Mouse (Mus musculus): ENCODE measurements around the gene Calhm3. TPM values are rescaled to one million over a fixed set of nuclear protein-coding genes. Genes with fewer than 3 reads are reported as not detected.

The Calhm3 gene
- polyA plus RNA-seq (2014; fragmentation: Nextera tagmentation; extraction: Ambion mirVana) = 0.33 TPM in 1 of 2 replicates, not detected in the other

GRCm38 (mm10) chr19:47157664-47158063, at the start of gene Calhm3:
Calhm3 (minus strand) TSS chr19:47157764.
- H3K4me1 ChIP-seq (ENCODE audit: control insufficient read depth, insufficient read depth, low read length) = no peaks in the 10 kb centered on the region
- no peak within 1 kb of the TSS for H3K4me2 ChIP-seq (ENCODE audit: low read depth, low read length)

GRCm38 (mm10) chr19:47206126-47206525, 48.6 kb upstream of the Calhm3 start:
- WGBS = 93% methylated on average over 1 of the region's 1 CpGs
- H3K27me3 ChIP-seq (ENCODE audit: control insufficient read depth, insufficient read depth, low read length) = no peaks in the 10 kb centered on the region
- no peak overlapping the region for H3K27ac ChIP-seq (ENCODE audit: low read depth, low read length)
- H3K4me3 ChIP-seq (ENCODE audit: low read depth, low read length) = no peak overlapping the region
- ATAC-seq (ENCODE audit: low read depth) = no peak
- H3K4me2 ChIP-seq (ENCODE audit: low read depth, low read length) = no peak overlapping the region
- no peaks in the 10 kb centered on the region for H3K9me3 ChIP-seq (ENCODE audit: control insufficient read depth, low read length)
- no peak overlapping the region for H3K9ac ChIP-seq (replicated peaks; ENCODE audit: low read depth, low read length)
- H3K4me1 ChIP-seq (ENCODE audit: control insufficient read depth, insufficient read depth, low read length) = no peaks in the 10 kb centered on the region
- no peaks in the 10 kb centered on the region for H3K36me3 ChIP-seq (ENCODE audit: control insufficient read depth, insufficient read depth, low read length)

More at GRCm38 (mm10) chr19:47157664-47158063, at the start of gene Calhm3:
- 81% methylated on average over 11 of the region's 11 CpGs for WGBS
- Histone ChIP-seq H3K9me3 (ENCODE audit: control insufficient read depth, low read length) (no peaks in the 10 kb centered on the region), H3K27ac (ENCODE audit: low read depth, low read length) (no peak within 1 kb of the TSS), H3K27me3 (ENCODE audit: control insufficient read depth, insufficient read depth, low read length) (no peaks in the 10 kb centered on the region), H3K4me3 (ENCODE audit: low read depth, low read length) (no peak within 1 kb of the TSS), H3K9ac (replicated peaks; ENCODE audit: low read depth, low read length) (no peak within 1 kb of the TSS), H3K36me3 (ENCODE audit: control insufficient read depth, insufficient read depth, low read length) (no peaks in the 10 kb centered on the region)
- ATAC-seq (ENCODE audit: low read depth) = no peak

GRCm38 (mm10) chr19:47204653-47205052, 47.1 kb upstream of the Calhm3 start:
- no peaks in the 10 kb centered on the region for H3K4me1 ChIP-seq (ENCODE audit: control insufficient read depth, insufficient read depth, low read length)
- no peak overlapping the region for H3K9ac ChIP-seq (replicated peaks; ENCODE audit: low read depth, low read length)
- 95% methylated on average over 6 of the region's 6 CpGs for WGBS
- no peak for ATAC-seq (ENCODE audit: low read depth)
- H3K4me2 ChIP-seq (ENCODE audit: low read depth, low read length) = no peak overlapping the region
- no peaks in the 10 kb centered on the region for H3K9me3 ChIP-seq (ENCODE audit: control insufficient read depth, low read length)
- H3K36me3 ChIP-seq (ENCODE audit: control insufficient read depth, insufficient read depth, low read length) = no peaks in the 10 kb centered on the region
- no peaks in the 10 kb centered on the region for H3K27me3 ChIP-seq (ENCODE audit: control insufficient read depth, insufficient read depth, low read length)
- H3K27ac ChIP-seq (ENCODE audit: low read depth, low read length) = no peak overlapping the region
- no peak overlapping the region for H3K4me3 ChIP-seq (ENCODE audit: low read depth, low read length)

DNA sequence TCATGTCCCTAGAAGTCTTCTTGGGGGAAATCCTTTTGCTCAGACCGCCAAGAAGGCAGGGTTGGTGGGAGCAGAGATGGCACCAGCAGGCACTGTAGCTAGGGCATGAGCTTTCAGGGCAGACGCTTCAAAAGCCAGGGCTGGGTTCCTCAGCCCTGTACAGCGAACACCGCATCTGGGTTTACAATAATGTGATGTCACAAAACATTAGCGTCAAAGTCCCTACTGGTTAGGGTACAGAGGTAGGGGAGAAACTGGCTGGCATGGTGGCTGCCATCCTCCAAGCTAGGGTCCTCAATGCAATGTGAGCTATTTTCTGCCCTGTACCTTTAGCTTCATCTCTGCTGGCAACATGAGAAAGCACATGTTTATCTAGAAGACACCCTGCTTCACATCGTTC, 45.5 kb upstream of the Calhm3 start:
- Histone ChIP-seq H3K27ac (ENCODE audit: low read depth, low read length) (no peak overlapping the region), H3K27me3 (ENCODE audit: control insufficient read depth, insufficient read depth, low read length) (no peaks in the 10 kb centered on the region)
- ATAC-seq (ENCODE audit: low read depth) = no peak

DNA sequence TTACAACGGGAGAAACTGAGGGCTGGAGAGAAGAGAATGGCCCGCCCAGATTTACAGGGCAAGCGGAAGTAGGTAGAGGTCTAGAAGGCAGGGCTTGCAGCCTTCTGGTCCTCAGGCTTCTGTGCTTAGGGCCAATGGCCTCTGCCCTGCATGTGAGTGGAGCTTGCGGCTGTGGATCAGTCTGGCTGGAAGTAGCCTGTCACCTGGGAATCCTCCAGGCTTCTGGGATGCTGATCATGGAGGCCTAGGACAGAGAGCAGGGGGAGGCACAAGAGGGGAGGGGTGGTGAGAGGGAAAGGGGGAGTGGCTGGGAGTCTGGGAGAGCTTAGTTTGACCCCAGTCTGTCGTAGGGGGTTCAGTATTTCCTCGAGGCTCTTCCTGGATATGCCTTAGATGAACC, 44.9 kb upstream of the Calhm3 start:
- no peaks in the 10 kb centered on the region for H3K9me3 ChIP-seq (ENCODE audit: control insufficient read depth, low read length)
- H3K27me3 ChIP-seq (ENCODE audit: control insufficient read depth, insufficient read depth, low read length) = no peaks in the 10 kb centered on the region
- no peak overlapping the region for H3K27ac ChIP-seq (ENCODE audit: low read depth, low read length)
- no peak for ATAC-seq (ENCODE audit: low read depth)
- no peaks in the 10 kb centered on the region for H3K36me3 ChIP-seq (ENCODE audit: control insufficient read depth, insufficient read depth, low read length)
- no peak overlapping the region for H3K9ac ChIP-seq (replicated peaks; ENCODE audit: low read depth, low read length)
- 71% methylated on average over 6 of the region's 6 CpGs for WGBS
- no peaks in the 10 kb centered on the region for H3K4me1 ChIP-seq (ENCODE audit: control insufficient read depth, insufficient read depth, low read length)
- H3K4me3 ChIP-seq (ENCODE audit: low read depth, low read length) = no peak overlapping the region
- no peak overlapping the region for H3K4me2 ChIP-seq (ENCODE audit: low read depth, low read length)

More for the DNA sequence above, 45.5 kb upstream of the Calhm3 start:
- Histone ChIP-seq H3K4me1 (ENCODE audit: control insufficient read depth, insufficient read depth, low read length) (no peaks in the 10 kb centered on the region), H3K9me3 (ENCODE audit: control insufficient read depth, low read length) (no peaks in the 10 kb centered on the region), H3K9ac (replicated peaks; ENCODE audit: low read depth, low read length) (no peak overlapping the region), H3K4me3 (ENCODE audit: low read depth, low read length) (no peak overlapping the region), H3K36me3 (ENCODE audit: control insufficient read depth, insufficient read depth, low read length) (no peaks in the 10 kb centered on the region), H3K4me2 (ENCODE audit: low read depth, low read length) (no peak overlapping the region)
- 96% methylated on average over 6 of the region's 6 CpGs for WGBS

- Histone ChIP-seq H3K27me3 (ENCODE audit: control insufficient read depth, insufficient read depth, low read length) (no peaks in the 10 kb centered on the region), H3K9me3 (ENCODE audit: control insufficient read depth, low read length) (no peaks in the 10 kb centered on the region), H3K27ac (ENCODE audit: low read depth, low read length) (no peak overlapping the region), H3K4me3 (ENCODE audit: low read depth, low read length) (no peak overlapping the region), H3K36me3 (ENCODE audit: control insufficient read depth, insufficient read depth, low read length) (no peaks in the 10 kb centered on the region), H3K9ac (replicated peaks; ENCODE audit: low read depth, low read length) (no peak overlapping the region), H3K4me1 (ENCODE audit: control insufficient read depth, insufficient read depth, low read length) (no peaks in the 10 kb centered on the region), H3K4me2 (ENCODE audit: low read depth, low read length) (no peak overlapping the region)
- 54% methylated on average over 12 of the region's 12 CpGs for WGBS
- no peak for ATAC-seq (ENCODE audit: low read depth)
These were observed 44.4 kb upstream of the Calhm3 start for GRCm38 (mm10) chr19:47201972-47202371.

DNA sequence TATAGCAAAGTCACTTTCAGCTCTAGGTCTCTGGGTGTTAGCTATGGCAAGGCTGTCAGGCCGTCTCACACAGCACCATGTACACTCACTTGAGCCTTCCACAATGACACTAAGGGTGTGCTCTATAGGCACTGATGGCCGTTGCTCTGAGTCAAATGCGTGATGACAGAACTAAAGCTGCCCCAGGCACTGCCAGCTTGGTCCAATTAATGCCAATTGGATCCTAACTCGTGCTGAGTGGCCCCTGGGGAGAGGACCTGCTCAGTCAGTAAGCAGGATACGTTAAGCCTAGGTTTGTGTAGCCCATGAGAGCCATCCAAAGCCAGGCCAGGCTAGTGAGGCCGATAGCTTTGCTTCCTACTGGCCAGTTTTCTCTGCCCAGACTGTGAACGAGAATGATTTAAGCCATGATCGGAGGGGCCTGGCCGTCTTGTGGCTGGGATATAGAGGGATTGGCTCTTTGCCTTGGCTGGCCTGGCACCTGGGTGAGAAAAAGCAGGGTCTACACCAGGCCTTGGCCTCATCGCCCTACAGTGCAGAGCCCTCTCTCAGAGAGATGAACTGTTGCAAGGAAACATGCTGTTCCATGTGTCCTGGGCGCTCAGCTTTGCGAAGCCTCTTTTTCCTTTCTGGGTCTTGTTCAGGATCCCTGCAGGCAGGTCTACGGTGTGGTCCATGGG, 41.2 kb upstream of the Calhm3 start:
- H3K4me1 ChIP-seq (ENCODE audit: control insufficient read depth, insufficient read depth, low read length) = no peaks in the 10 kb centered on the region
- ATAC-seq (ENCODE audit: low read depth) = no peak
- no peaks in the 10 kb centered on the region for H3K9me3 ChIP-seq (ENCODE audit: control insufficient read depth, low read length)
- H3K4me2 ChIP-seq (ENCODE audit: low read depth, low read length) = no peak overlapping the region
- no peaks in the 10 kb centered on the region for H3K27me3 ChIP-seq (ENCODE audit: control insufficient read depth, insufficient read depth, low read length)
- WGBS = 70% methylated on average over 13 of the region's 13 CpGs
- H3K27ac ChIP-seq (ENCODE audit: low read depth, low read length) = no peak overlapping the region
- no peaks in the 10 kb centered on the region for H3K36me3 ChIP-seq (ENCODE audit: control insufficient read depth, insufficient read depth, low read length)
- no peak overlapping the region for H3K4me3 ChIP-seq (ENCODE audit: low read depth, low read length)
- no peak overlapping the region for H3K9ac ChIP-seq (replicated peaks; ENCODE audit: low read depth, low read length)

GRCm38 (mm10) chr19:47192158-47192557, 34.6 kb upstream of the Calhm3 start:
- H3K36me3 ChIP-seq (ENCODE audit: control insufficient read depth, insufficient read depth, low read length) = no peaks in the 10 kb centered on the region
- H3K4me1 ChIP-seq (ENCODE audit: control insufficient read depth, insufficient read depth, low read length) = no peaks in the 10 kb centered on the region
- no peak overlapping the region for H3K4me3 ChIP-seq (ENCODE audit: low read depth, low read length)
- 97% methylated on average over 5 of the region's 5 CpGs for WGBS
- H3K27me3 ChIP-seq (ENCODE audit: control insufficient read depth, insufficient read depth, low read length) = no peaks in the 10 kb centered on the region
- H3K9me3 ChIP-seq (ENCODE audit: control insufficient read depth, low read length) = no peaks in the 10 kb centered on the region
- no peak overlapping the region for H3K27ac ChIP-seq (ENCODE audit: low read depth, low read length)
- no peak overlapping the region for H3K4me2 ChIP-seq (ENCODE audit: low read depth, low read length)
- ATAC-seq (ENCODE audit: low read depth) = no peak
- H3K9ac ChIP-seq (replicated peaks; ENCODE audit: low read depth, low read length) = no peak overlapping the region

- no peak overlapping the region for H3K4me2 ChIP-seq (ENCODE audit: low read depth, low read length)
- peak overlapping the region; percentile 22 for H3K27ac ChIP-seq (ENCODE audit: low read depth, low read length)
- no peak overlapping the region for H3K9ac ChIP-seq (replicated peaks; ENCODE audit: low read depth, low read length)
- WGBS = 63% methylated on average over 11 of the region's 11 CpGs
- peak; percentile 73; the same call in 1 of the 2 replicates for ATAC-seq (ENCODE audit: low read depth)
- H3K9me3 ChIP-seq (ENCODE audit: control insufficient read depth, low read length) = no peaks in the 10 kb centered on the region
- H3K4me3 ChIP-seq (ENCODE audit: low read depth, low read length) = no peak overlapping the region
- H3K36me3 ChIP-seq (ENCODE audit: control insufficient read depth, insufficient read depth, low read length) = no peaks in the 10 kb centered on the region
- 0 out of 2 replicates have a peak, but pooled peaks cover 5% of the 10 kb centered on the region for H3K4me1 ChIP-seq (ENCODE audit: control insufficient read depth, insufficient read depth, low read length)
- no peaks in the 10 kb centered on the region for H3K27me3 ChIP-seq (ENCODE audit: control insufficient read depth, insufficient read depth, low read length)
These were observed 31.1 kb upstream of the Calhm3 start for GRCm38 (mm10) chr19:47188515-47189128.
